Comparison of ENCODE assay signal across 19 mouse cellular contexts in genomic region chr8:99161633-99162032, GRCm38 (mm10).
"Had no signal": no experiment of that assay in that cellular context is flagged by ENCODE, and none has a peak within 500 bp of the region (broad histone marks: within the 10 kb centered on the region; RNA-seq: fewer than 3 reads in every experiment).

No protein-coding gene starts in this region.

- DNase-seq: kidney, adult 18-20 months; kidney, adult 9 months; kidney, postnatal 14 days; kidney, postnatal 4 days; layer of hippocampus, adult 9-11 months; liver, postnatal 0 days; lung, embryonic 14.5 days; lung, postnatal 36 days; midbrain, embryonic 14.5 days; thymus, postnatal 25 days had no signal

- H3K9ac ChIP-seq: liver, embryonic 14.5 days; liver, postnatal 0 days; lung, embryonic 14.5 days; neural tube, embryonic 12.5 days; neural tube, embryonic 15.5 days had no signal

- H3K27me3 ChIP-seq: megakaryocyte, embryonic 14.5 days; neural tube, embryonic 12.5 days; neural tube, embryonic 15.5 days had no signal

- H3K4me1 ChIP-seq: megakaryocyte, embryonic 14.5 days; neural tube, embryonic 12.5 days; neural tube, embryonic 15.5 days had no signal

- ATAC-seq: intestine, embryonic 16.5 days; liver, postnatal 0 days; lung, postnatal 0 days had no signal

- H3K4me3 ChIP-seq: left cerebral cortex, adult 2 months; megakaryocyte, embryonic 14.5 days; midbrain, embryonic 10.5 days; neural tube, embryonic 12.5 days; neural tube, embryonic 15.5 days had no signal

- H3K36me3 ChIP-seq: midbrain, embryonic 10.5 days; neural tube, embryonic 12.5 days; neural tube, embryonic 15.5 days had no signal

- H3K9me3 ChIP-seq: megakaryocyte, embryonic 14.5 days; midbrain, embryonic 10.5 days; neural tube, embryonic 12.5 days; neural tube, embryonic 15.5 days had no signal

- H3K4me2 ChIP-seq: liver, embryonic 11.5 days; lung, embryonic 14.5 days; neural tube, embryonic 12.5 days; neural tube, embryonic 15.5 days had no signal

- H3K27ac ChIP-seq: left cerebral cortex, adult 2 months; liver, embryonic 14.5 days; midbrain, embryonic 10.5 days; neural tube, embryonic 12.5 days; neural tube, embryonic 15.5 days had no signal
